Mouse (Mus musculus) heart, postnatal 0 days (tissue): Measurements from ENCODE around the gene Usp48. TPM values are rescaled to one million over a fixed set of nuclear protein-coding genes. Genes with fewer than 3 reads are reported as not detected.

Experiments
- ATAC-seq: fragments of 200-750 bp; cut with Nextera tagmentation; 2 replicates; pipeline ENCODE4 v1.8.0; 2017; ENCODE audit warnings: low read depth, moderate number of reproducible peaks, moderate library complexity; ENCODE audit not compliant: insufficient read depth
- DNase-seq: peaks from one replicate; pipeline ENCODE4 v3.0.0-alpha.2; 2016; ENCODE audit warnings: low spot score
- H3K27ac ChIP-seq: fragments of 300-500 bp; sonication (generic); 2 replicates; pipeline ENCODE4 v1.5.1; 2014; ENCODE audit warnings: low read depth, mild to moderate bottlenecking
- H3K27me3 ChIP-seq: fragments of 300-500 bp; sonication (generic); 2 replicates; pipeline ENCODE4 v1.6.1; 2014; ENCODE audit warnings: low read length, mixed read lengths; ENCODE audit not compliant: control insufficient read depth, insufficient read depth
- H3K36me3 ChIP-seq: fragments of 300-500 bp; sonication (generic); replicated peaks from 2 replicates; pipeline ENCODE4 v1.6.1; 2014; ENCODE audit warnings: low read length, mixed read lengths; ENCODE audit not compliant: control insufficient read depth, insufficient read depth
- H3K4me1 ChIP-seq: fragments of 300-500 bp; sonication (generic); 2 replicates; pipeline ENCODE4 v1.6.1; 2014; ENCODE audit warnings: antibody characterized with exemption; ENCODE audit not compliant: control insufficient read depth, insufficient read depth
- H3K4me2 ChIP-seq: fragments of 300-500 bp; sonication (generic); 2 replicates; pipeline ENCODE4 v1.6.1; 2014; ENCODE audit warnings: low read depth, mild to moderate bottlenecking, low read length, moderate library complexity
- H3K4me3 ChIP-seq: fragments of 300-500 bp; sonication (generic); 2 replicates; pipeline ENCODE4 v1.5.1; 2014; ENCODE audit warnings: low read depth, low read length
- H3K9ac ChIP-seq: fragments of 300-500 bp; sonication (generic); replicated peaks from 2 replicates; pipeline ENCODE4 v1.6.1; 2014; ENCODE audit warnings: low read depth, low read length, mixed read lengths
- H3K9me3 ChIP-seq: fragments of 300-500 bp; sonication (generic); replicated peaks from 2 replicates; pipeline ENCODE4 v1.6.1; 2016; ENCODE audit warnings: low read length; ENCODE audit not compliant: control insufficient read depth
- CTCF ChIP-seq: IDR thresholded peaks from 2 replicates; pipeline ENCODE4 v1.5.1; 2016; ENCODE audit warnings: antibody characterized with exemption, control low read depth, low read depth
- EP300 ChIP-seq: IDR thresholded peaks from 2 replicates; pipeline ENCODE4 v1.6.1; 2016; ENCODE audit warnings: antibody characterized with exemption, low read depth
- whole genome bisulfite sequencing: fragments of 180-500 bp; shearing (Covaris S2); extraction: QIAGEN DNeasy Blood & Tissue Kit; methylation state at CpG from one replicate; pipeline ENCODE4 v1.1.7; 2014; 5-methylcytosine and 5-hydroxymethylcytosine counted together
- polyA plus RNA-seq: library from polyadenylated mRNA; unstranded; fragments of >200 nt; fragmentation: Nextera tagmentation; extraction: Ambion mirVana; gene quantifications from 2 replicates; pipeline ENCODE4 v1.2.1, GENCODE M21; 2015
- total RNA-seq: library from RNA; depleted of rRNA; stranded (reverse); fragments of >200 nt; gene quantifications from 2 replicates; pipeline ENCODE4 v1.2.3, GENCODE M21; 2014; ENCODE audit warnings: low replicate concordance

The Usp48 gene
- total and polyA plus RNA-seq, 2 experiments from 2014 or later: 16.4 to 36.7 TPM

DNA sequence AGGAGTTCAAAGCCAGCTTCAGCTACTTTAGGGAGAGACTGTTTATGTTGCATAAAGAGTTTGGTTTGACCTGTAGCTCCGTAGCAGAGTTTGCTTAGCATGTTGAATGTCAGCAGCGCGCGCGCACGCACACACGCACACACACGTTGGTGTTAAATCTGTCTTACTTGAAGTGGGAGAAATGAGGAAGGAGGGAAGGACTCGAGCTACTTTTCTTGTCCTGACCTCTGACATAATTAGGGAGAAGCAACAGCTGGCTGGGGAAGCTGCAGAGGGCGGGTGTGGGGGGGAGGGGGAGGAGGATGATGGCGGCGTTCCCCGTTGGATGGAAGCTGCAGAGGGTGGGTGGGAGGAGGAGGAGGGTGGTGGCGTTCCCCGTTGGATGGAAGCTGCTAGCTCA, 16.7 kb downstream of the Usp48 start:
- 76% methylated on average over 15 of the region's 15 CpGs for WGBS
- no peak overlapping the region for H3K4me3 ChIP-seq
- no peak for DNase-seq
- no peak overlapping the region for H3K9ac ChIP-seq
- peaks cover 4% of the 10 kb centered on the region; the same call in 1 of the 2 replicates for H3K4me1 ChIP-seq
- H3K4me2 ChIP-seq: no peak overlapping the region
- peaks cover 93% of the 10 kb centered on the region for H3K36me3 ChIP-seq
- TF ChIP-seq EP300 (no peak), CTCF (no peak)
- H3K27me3 ChIP-seq: no peaks in the 10 kb centered on the region
- no peaks in the 10 kb centered on the region for H3K9me3 ChIP-seq
- no peak overlapping the region for H3K27ac ChIP-seq
- no peak for ATAC-seq

DNA sequence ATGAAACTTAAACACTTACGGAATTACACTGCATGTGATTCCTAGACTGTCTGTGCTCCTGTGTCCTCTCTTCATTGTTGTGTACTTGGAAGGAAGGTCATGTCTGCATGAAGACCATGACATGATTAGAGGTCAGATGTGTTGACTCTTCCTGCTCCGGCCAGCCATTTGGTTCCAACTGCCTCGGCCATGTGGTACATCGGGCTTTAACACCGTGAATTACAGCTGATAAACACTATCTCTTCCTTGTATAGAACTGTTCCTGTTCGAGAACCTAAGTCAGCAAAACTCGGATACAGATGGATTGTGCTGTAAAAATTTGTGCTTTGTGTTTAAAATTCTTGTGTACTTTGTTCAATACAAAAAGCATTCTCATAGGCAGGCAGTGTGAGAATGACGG, 29.3 kb downstream of the Usp48 start:
- no peaks in the 10 kb centered on the region for H3K27me3 ChIP-seq
- no peak overlapping the region for H3K9ac ChIP-seq
- DNase-seq (no peak), ATAC-seq (no peak)
- H3K4me2 ChIP-seq: no peak overlapping the region
- TF ChIP-seq CTCF (no peak), EP300 (no peak)
- 73% methylated on average over 8 of the region's 8 CpGs for WGBS
- peaks cover 73% of the 10 kb centered on the region for H3K36me3 ChIP-seq
- H3K4me1 ChIP-seq: no peaks in the 10 kb centered on the region
- no peak overlapping the region for H3K4me3 ChIP-seq
- no peaks in the 10 kb centered on the region for H3K9me3 ChIP-seq
- H3K27ac ChIP-seq: no peak overlapping the region

DNA sequence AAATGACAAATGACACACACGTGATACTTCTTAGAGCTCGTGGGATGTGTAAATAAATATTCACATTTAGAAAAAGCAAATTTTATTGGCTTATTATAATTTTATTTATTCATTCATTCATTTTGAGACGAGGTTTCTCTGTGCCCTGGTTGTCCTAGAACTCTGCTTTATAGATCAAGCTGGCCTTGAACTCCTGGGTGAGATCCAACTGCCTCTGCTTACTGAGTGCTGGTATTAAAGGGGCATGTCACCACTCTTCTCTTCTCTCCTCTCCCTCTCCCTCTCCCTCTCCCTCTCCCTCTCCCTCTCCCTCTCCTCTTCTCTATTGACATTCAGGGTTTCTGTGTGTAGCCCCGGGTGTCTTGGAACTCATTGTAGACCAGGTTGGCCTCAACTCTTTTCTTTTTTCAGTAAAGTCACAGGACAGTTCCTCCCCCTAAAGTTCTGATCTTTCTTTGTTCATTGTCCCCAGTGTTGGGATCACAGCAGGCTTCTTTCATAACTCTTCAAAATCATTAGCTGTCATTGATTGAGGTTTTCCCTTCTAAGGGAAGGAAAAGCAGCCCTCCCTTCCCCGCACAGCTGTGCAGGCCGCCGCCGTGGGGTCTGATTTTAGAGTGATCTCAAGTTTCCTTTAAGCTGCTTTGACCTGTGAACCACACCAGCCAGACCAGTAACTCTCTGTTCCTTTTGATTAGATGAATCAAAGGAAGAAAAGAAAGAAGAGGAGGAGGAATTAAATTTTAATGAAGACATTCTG, 34.1 kb downstream of the Usp48 start:
- peaks cover 62% of the 10 kb centered on the region for H3K36me3 ChIP-seq
- ATAC-seq (no peak), DNase-seq (no peak)
- H3K4me2 ChIP-seq: no peak overlapping the region
- no peaks in the 10 kb centered on the region for H3K9me3 ChIP-seq
- H3K27me3 ChIP-seq: no peaks in the 10 kb centered on the region
- H3K9ac ChIP-seq: no peak overlapping the region
- TF ChIP-seq CTCF: no peak
- TF ChIP-seq EP300: no peak
- H3K4me3 ChIP-seq: no peak overlapping the region
- H3K27ac ChIP-seq: no peak overlapping the region
- no peaks in the 10 kb centered on the region for H3K4me1 ChIP-seq
- 82% methylated on average over 8 of the region's 8 CpGs for WGBS

DNA sequence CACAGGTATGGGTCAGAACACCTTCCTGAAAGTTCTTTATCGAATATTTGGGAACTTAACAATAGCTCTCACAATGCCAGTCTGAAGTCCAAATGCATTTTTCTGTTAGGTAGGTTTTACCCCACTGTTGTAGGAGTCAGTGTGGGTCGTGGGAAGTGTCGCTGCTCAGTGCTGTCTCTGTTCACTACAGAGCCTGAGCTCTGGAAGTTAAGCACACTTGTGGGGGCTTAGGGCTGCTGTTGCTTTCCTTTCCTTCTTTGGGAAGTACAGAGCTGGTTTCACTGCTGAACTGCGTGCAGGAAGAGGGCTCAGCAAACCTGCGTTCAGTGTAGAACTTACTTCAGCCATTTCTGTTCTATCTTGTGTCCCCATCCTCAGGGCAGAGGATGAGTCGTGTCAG, 34.8 kb downstream of the Usp48 start:
- Histone ChIP-seq H3K36me3 (peaks cover 62% of the 10 kb centered on the region), H3K27me3 (no peaks in the 10 kb centered on the region), H3K9me3 (no peaks in the 10 kb centered on the region), H3K4me3 (no peak overlapping the region), H3K9ac (no peak overlapping the region), H3K4me2 (no peak overlapping the region), H3K4me1 (no peaks in the 10 kb centered on the region), H3K27ac (no peak overlapping the region)
- WGBS: 92% methylated on average over 6 of the region's 6 CpGs
- ATAC-seq: no peak
- TF ChIP-seq EP300 (no peak), CTCF (no peak)
- no peak for DNase-seq

DNA sequence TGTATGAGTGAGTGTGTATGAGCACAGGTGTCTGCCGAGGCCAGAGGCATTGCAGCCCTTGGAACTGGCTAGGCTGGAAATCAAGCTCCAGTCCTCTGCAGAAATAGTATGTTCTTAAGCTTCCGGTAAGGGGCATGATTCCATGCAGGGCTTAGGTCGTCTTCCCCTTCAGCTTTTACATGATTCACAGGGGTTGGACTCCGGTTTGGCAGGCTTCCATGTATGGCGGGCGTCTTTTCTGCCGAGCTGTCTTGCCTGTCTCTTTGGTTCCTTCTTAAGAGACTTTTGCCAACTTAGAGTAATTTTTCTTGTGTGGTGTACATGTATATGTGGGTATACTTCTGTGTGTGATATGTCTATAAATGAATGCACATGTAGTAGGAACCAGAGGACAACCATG, 35.8 kb downstream of the Usp48 start:
- no peak overlapping the region for H3K27ac ChIP-seq
- DNase-seq (no peak), ATAC-seq (no peak)
- H3K27me3 ChIP-seq: no peaks in the 10 kb centered on the region
- no peaks in the 10 kb centered on the region for H3K4me1 ChIP-seq
- no peak overlapping the region for H3K4me2 ChIP-seq
- no peaks in the 10 kb centered on the region for H3K9me3 ChIP-seq
- no peak overlapping the region for H3K9ac ChIP-seq
- H3K36me3 ChIP-seq: peaks cover 61% of the 10 kb centered on the region
- no peak overlapping the region for H3K4me3 ChIP-seq
- 55% methylated on average over 7 of the region's 7 CpGs for WGBS
- no peak for TF ChIP-seq EP300
- no peak for TF ChIP-seq CTCF

DNA sequence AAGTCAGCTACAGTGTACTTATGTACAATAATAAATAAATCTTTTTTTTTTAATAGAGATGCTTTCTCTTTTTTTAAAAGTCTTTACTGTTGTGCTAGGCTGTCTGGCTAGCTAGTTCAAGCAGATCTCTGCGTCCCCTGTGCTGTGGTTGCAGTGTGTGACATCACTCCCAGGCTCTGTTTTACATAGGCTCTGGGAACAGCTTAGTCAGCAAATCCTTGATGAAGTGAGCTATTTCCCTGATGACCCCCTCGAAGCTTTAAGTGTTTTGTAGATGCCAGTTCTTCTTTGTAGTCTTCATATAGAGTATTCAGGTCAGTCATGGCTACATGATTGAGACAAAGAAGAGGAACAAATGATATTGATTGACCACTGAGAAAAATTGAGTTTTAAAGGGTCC, 36.6 kb downstream of the Usp48 start:
- no peak overlapping the region for H3K27ac ChIP-seq
- TF ChIP-seq CTCF: no peak
- TF ChIP-seq EP300: no peak
- DNase-seq: no peak
- H3K9me3 ChIP-seq: no peaks in the 10 kb centered on the region
- WGBS: 81% methylated on average over 2 of the region's 2 CpGs
- H3K27me3 ChIP-seq: no peaks in the 10 kb centered on the region
- no peak for ATAC-seq
- H3K4me1 ChIP-seq: no peaks in the 10 kb centered on the region
- H3K4me2 ChIP-seq: no peak overlapping the region
- no peak overlapping the region for H3K9ac ChIP-seq
- peaks cover 62% of the 10 kb centered on the region for H3K36me3 ChIP-seq
- no peak overlapping the region for H3K4me3 ChIP-seq
